Mouse (Mus musculus) brain, embryonic 18.5 days (tissue): ENCODE results near the gene Ppp1r7.
"Not testable (repeated sequence)": the region's sequence is repeated elsewhere in the genome, so short reads cannot be mapped to it uniquely, and the experiment has no call there.

Experiments used
- DNase-seq: peaks from one replicate; pipeline ENCODE4 v3.0.0-alpha.2; 2012; ENCODE audit warnings: low read depth, low spot score

Ppp1r7 gene

DNA sequence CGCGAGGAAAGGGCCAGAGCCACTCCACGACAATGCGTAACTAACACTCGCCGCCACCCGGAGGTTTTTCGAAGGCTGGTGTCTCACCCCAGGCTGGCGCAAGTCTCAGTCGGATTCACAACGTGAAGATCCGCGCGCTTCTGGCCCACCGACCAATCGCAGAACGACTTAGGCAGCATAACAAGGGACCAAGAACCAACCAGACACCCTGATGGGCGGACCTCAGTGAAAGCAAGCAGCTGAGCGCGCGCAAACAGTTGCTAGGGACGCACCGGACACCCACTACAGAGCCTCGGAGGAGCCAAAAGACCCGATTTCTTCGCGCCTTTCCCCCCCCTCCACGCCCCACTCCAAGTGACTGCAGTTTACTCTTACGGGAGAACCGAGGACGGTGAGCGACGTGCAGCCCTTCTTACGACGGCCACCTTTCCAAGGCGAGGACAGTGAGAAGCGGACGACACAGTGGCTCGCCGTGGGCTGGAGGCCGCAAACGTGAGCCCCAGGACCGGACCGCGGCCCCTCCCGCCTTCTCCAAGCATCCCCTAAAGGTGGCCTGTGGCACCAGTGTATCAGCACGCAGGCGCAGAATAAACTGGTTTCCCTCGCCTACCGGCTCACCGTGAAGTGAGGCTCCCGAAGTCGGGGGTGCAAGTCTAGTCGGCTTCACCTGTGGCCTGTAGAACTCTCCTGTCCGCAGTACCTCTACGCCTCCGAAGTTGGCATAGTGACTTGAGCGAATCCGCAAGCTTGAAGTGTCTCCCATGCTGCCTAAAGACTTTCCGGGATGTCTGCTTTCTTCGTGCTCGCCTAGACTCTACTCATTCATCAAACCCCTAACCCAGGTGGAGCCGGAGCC, at the start of gene Ppp1r7, which contains the start of gene Pask:
Gene Ppp1r7 (plus strand): TSS at position 207 of the 856 bp plus-strand sequence.
Gene Pask (minus strand): TSS at position 835 of the 856 bp plus-strand sequence.
- DNase-seq = peak; percentile 93

DNA sequence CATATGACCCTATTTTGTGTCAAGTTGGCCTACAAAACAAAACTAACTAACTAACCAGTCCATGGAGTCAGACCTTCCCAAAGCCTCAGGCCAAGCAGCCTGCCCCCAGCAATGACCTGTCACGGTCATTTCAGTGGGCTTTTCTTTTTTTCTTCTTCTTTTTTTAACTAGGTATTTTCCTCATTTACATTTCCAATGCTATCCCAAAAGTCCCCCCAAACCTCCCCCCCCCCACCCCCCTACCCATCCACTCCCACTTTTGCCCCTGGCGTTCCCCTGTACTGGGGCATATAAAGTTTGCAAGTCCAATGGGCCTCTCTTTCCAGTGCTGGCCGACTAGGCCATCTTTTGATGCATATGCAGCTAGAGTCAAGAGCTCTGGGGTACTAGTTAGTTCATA, 48.2 kb upstream of the Ppp1r7 start:
- not testable (repeated sequence) for DNase-seq

DNA sequence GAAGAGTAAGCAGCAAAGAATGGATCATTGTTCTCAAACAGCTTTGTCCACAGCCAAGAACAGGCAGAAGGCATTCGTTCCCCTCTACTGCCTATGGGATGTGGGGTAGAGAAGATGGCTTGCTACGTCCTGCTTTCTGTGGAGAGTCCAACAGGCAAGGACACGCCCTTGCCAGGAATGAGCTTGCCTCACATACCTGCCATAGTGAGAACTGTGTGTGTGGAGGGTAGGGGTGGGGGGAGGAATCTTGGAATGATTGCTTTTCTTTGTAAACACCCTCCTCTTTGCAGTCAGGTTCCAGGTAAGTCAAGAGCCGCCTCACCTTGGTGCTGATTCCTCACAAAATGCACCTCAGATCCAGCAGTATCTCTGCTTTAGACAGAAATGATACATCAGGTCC, 42.9 kb upstream of the Ppp1r7 start:
- no peak for DNase-seq

DNA sequence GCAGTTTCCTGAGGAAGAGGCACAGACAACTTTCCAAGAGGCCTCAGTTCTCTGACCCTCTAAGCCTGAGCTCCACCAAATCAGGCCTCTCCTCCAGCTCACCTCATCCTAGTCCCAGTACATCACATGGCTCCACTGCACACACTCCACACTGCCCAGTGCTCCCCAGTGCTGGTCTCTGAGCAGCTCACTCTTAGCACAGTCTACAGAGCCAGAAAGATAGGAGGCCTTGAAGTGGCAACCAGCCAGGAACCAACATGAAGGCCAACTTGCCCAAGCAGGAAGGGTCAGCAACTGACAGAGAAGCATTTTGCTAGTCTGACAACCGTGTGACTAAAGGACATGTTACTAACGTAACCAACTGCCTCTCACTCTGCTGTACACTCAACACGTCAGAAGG, 42.1 kb upstream of the Ppp1r7 start:
- no peak for DNase-seq

DNA sequence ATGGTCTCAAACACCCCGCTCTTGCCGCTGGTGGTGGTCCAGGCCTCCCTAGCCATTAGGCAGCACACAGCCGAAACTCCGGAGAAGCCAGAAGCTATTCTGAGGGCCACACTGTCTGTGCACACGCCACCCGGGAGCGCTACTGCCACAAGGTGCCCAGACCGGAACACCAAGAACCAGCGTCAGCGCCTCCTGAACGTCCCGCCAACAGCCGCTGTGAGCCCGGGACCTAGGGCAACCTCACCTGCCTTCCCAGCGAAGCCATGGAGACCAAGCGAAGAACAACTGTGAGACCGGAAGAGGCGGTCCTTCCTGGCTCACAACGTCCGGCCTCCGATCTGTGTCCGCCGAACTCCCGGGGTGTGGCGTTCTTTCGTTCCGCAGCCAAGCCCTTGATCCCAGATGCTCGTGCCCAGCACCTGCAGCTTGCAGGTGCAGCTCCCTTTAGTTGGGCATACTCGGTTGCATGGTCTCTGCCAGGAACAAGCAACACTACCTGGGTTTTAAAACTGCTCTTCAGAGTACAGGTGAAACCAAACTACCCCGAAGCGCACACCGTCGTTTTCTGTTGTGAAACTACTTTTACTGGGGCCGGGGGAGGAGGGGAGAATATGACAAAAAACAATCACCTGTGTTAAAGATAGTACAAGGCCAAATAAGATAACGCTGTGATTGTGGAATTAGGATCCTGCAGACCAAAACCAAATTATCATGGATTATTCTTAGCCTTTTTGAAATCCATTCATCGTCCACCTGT, 36.9 kb upstream of the Ppp1r7 start, which contains the start of gene Mterf4:
Gene Mterf4 (minus strand): TSS at position 335 of the 757 bp plus-strand sequence.
- peak; percentile 55 for DNase-seq

DNA sequence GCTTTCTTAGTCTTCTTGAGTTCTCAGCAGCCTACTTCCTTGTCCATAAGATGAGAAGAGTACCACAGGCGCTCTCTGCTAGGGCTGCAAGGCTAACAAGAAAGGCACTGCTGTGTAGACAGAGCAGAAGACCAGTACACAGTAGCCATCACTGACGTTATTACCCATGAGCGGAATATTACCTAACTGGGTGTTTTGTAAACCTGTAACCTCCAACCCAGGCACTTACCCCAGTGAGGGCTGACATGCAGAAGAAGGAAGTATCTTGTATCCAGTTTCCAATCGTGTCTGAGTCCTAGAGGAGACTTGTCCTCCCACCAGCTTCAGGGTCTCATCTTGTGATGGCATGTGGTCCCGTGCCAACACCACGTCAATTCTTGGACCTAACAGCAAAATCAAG, 18.7 kb upstream of the Ppp1r7 start:
- DNase-seq = no peak

DNA sequence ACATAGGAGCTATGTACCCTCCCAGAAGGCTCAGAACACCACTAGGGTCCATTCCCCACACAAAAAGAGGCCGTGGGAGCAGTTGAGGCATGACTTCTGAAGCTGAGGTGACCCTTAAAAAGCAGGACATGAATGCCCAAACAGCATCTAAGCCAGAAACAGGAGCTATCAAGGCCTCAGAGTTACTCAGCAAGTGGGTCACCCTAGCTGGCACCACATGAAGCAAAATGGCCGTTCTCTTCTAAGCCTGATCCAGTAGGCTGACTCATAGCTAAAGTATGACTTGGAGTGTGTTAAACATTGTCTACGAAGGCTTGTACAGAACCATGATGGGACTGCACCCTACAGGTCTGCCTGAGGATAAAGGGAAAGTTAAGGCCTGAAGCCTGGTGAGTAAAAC, 16.2 kb upstream of the Ppp1r7 start:
- no peak for DNase-seq

DNA sequence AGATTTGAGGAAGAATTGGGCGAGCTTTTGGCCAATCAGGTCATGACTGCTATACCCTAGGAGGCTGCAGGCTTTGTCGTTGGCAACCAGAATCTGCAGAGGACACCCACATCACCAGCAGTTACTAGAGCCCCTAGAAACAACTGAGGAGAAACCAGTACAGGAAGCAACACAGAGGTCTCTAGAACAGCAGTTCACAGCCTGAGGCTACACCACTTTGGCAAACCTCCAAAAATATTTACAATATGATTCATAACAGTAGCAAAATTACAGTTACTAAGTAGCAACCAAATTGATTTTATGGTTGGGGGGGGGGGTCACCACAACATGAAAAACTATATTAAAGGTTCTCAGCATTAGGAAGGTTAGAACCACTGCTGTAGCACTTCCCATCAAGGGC, 8.0 kb upstream of the Ppp1r7 start:
- DNase-seq = no peak

DNA sequence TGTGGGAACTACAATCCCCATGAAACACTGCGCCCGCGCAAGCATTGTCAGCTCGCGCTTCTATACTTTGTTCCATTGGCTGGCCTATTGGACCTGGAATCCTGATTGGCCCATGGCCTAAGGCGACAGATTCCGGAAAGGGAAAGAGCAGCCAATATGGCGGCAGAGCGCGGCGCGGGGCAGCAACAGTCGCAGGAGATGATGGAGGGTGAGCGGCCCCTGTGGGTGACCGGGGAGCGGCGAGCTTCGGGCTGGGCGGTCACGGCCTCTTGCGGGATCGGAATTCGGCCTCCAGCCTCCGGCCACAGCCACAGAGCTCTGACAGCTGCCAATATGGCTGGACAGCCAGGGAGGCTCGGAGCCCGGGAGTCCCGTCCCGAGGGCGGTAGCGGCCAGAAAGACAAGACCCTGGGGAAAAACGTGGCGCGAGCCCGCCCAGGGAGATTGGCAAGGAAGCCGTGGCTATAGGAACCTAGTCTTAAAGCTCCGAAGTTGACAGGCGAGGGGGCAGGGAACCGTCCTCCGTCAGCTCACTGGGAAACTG, 922 bp downstream of the Ppp1r7 start:
- DNase-seq = peak; percentile 96

DNA sequence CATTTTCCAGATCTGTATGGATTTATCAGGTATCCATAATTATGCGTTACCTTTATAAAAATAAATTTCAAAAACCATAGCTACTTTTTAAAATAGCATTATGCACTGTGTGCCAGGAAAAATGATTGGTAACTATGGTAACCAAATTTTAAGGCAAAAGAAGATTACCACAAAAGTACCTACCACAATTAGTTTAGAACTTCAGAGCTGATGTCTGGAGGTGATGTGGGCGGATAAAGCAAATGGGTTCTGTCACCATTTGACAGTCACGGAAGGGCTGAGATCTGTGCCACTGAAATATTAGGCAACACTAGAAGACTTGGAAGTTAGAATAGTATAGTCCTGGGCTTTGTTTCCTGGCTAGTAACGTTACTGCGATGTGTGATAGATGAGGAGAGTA, 4.5 kb downstream of the Ppp1r7 start:
- DNase-seq = no peak

DNA sequence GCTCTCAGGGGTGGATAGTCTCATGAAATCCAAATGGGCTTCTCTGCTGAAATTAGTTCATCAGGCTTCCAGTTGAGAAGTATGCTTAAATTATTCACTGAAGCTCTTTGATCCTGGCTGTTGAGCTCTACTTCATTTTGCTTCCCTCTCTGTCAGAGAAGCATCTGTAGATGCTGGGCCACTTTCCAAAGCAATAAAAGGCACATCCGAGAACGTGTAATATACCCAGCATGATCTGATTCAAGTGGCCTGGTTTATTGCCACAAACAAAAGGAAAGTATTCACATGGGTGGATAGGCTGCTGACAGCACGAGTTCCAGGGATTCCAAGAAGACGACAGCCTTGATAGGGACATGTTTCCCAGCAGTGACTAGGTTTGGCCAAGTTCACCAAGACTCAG, 7.0 kb downstream of the Ppp1r7 start:
- no peak for DNase-seq

DNA sequence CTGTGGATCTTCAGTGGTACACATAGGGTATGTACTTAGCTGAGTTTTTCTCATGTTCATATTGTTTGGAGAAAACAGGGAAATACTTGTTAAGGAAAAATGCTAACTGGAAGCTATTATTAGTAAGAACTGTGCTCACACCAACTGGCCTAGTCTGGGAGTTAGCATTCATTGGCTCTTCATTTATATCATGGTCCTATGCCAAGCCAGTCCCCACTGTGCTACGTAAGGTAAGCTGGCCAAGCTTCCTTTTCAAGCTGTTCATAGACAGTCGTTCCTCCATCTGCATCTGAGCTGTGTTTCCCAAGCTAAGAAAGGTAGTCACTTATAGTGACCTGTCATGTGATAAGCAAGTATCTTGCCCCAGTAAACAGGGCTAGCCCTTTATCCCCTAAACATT, 10.1 kb downstream of the Ppp1r7 start:
- DNase-seq = no peak

DNA sequence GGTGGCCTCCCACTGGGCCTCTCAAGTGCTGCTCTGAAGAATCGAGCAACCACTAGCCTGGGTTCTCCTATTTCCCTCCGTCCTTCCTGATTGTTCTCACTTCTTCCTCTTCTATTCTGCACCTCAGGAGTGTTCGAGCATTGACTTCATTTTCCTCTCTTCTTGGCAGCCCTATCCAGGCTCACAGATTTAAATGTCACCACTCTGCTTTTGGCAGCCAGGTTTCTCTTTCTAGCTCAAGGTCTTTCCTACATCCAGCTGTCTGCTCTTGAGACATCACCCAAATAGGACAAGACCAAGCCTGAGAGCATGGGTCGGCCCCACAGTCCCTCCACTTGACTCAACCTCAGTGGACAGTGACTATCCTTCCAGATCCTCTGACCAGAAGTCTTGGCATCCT, 20.0 kb downstream of the Ppp1r7 start:
- DNase-seq = no peak

DNA sequence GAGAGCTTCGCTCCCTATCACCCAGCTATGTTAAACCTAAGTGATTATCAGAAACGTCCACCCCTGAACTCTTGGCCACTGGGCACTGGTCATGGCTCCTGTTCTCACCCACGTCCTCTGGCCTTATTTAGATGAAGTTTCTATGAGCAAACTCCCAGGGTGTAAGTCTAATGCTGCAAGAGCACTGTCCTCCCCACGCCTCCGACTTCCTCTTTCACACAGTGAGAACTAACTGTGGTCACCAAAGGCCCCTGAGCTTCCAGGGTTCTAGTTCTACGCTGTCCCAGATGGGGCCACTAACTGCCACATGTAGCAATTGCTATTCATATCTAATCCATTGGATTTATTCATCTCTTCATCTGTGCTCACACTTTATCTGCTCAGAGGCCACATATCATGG, 23.0 kb downstream of the Ppp1r7 start:
- no peak for DNase-seq

DNA sequence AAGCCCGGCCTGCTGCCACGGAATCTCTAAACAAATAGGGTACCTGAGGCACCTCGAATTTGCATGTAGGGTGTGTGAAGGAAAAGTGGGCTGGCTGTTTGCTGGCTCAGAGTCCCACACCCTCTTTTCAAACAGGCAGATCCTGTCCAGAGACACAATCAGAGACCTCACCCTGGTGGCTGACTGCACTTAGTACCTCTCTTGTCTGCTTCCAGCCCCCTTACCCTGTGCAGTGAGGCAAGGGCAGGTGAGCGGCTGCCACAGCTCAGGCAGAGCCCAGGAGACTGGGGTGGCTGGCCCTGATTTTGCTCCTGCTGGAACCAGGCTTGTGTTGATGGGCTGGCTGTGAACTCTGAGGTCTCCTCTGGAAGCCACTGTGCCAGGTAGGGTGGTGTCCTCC, 31.0 kb downstream of the Ppp1r7 start, which contains the start of gene Ano7:
Gene Ano7 (plus strand): TSS at position 266 of the 400 bp plus-strand sequence.
- DNase-seq = no peak

DNA sequence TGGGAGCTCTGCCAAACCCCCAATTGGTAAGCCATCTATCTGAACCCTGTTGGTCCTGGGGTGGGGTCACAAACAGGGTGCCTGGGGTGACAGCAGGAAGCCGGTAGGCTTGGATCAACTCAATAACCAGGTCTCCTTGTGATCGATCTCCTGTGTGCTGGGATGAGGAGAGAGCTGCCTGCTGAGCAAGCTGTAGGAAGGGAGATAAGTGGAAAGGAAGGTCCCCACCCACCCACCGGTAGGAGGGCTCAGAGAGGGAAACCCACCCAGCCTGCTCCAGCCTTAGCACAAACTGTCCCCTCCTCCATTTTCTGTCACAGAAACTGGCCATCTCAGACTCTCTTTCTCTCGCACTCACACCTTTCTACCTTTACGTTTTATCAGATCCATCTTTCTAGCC, 34.7 kb downstream of the Ppp1r7 start:
- DNase-seq = no peak

DNA sequence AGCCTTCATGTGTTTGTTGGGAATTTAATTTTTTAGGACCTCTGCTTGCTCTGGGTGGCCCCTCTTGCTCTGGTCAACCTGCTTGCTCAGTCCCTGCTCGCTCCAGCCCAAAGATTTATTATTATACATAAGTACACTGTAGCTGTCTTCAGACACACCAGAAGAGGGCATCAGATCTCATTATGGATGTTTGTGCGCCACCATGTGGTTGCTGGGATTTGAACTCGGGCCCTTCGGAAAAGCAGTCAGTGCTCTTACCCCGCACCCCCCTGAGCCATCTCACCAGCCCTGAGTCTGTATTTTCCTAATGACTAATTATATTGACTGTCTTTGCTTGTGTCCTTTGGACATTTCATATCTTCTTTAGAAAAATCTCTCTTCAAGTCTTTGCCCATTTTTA, 36.5 kb downstream of the Ppp1r7 start:
- DNase-seq = no peak

DNA sequence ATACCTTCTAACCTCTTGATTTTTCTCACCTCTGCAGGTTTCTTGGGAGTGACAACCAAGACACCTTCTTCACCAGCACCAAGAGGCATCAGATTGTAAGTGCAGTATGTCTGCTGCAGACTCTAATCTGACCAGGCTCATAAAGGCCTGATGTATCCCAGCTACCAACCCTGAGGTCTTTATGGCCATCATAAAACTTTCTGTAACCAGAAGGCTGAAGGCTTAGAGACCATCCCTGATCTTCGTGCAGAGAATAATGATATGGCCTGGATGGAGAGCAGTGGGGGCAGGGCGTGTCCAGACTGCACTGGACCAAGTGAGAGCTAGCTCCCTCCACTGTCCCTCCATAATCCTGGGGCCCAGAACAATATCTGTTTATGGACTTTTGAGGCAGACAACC, 44.5 kb downstream of the Ppp1r7 start:
- DNase-seq = no peak

DNA sequence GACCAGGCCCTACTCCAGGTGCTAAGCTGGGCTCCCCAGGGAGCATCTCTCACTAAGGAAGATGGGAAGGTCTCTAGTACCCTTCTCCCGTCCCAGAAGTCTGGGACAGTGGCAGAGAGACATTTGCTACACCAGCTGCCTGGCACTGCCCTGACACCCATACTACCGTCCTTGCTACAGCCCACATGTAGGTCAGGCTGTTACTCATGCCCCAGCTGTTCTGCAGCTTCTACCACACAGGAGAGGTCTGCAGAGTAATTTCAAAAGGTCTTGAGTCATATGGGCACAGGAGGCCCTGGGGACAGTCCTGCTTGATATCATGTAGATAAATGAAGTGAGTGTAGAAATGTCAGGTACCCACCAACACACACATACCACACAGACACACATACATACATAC, 46.3 kb downstream of the Ppp1r7 start:
- DNase-seq = no peak

DNA sequence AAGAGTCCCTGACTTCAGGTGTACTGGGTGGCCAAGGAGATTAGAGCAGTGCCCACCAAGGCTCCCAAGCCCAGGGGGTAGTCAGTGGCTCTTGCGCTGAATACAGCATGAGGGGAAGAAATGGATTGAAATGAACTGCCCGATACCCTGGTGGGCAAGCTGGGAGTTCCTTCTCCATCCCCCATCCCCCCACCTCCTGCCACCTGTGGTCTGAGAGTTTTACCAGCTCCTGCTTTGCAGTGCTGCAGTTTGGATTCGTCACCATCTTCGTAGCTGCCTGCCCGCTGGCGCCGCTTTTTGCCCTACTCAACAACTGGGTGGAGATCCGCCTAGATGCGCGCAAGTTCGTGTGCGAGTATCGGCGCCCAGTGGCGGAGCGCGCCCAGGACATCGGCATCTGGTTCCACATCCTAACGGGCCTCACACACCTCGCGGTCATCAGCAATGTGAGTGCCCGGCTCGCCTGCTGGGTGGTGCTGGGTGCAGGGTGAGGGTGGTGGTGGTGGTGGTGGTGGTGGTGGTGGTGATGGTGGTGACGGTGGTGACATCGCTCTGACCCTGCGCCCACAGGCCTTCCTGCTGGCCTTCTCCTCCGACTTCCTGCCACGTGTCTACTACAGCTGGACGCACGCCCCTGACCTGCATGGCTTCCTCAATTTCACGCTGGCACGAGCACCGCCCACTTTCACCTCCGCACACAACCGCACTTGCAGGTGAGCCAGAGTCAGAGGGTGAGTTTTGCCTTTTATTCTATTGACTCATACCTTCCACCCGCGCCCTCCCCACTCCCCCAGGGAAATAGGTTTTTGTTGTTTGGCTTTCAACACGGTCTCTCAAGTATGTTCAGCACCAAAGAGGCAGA, 58.8 kb downstream of the Ppp1r7 start:
- no peak for DNase-seq

DNA sequence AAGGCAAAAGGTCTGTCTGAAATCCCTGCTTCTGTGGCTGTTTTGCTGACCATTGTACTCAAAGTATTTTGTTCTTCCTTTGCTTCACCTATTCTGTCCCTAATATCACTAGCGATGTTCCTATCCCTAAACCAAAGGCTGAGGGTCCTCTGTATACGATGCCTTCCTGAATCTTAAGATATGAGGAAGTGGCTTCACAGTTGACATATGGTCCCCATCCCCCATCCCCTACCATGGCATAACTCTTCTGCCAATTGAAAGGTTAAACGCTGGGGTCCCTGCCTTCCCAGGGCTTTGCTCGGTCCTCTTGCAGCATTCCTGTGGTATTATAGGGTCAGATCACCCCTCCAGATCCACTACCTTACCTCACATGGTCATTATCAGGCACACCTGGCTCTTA, 60.7 kb downstream of the Ppp1r7 start:
- DNase-seq = no peak
